Mouse (Mus musculus): ENCODE measurements around the gene Rbm24. TPM values are rescaled to one million over a fixed set of nuclear protein-coding genes. Genes with fewer than 3 reads are reported as not detected.

Gene Rbm24
- 6.9 and 9.8 TPM in 2 replicates for polyA plus RNA-seq (2012; rRNA removed)

DNA sequence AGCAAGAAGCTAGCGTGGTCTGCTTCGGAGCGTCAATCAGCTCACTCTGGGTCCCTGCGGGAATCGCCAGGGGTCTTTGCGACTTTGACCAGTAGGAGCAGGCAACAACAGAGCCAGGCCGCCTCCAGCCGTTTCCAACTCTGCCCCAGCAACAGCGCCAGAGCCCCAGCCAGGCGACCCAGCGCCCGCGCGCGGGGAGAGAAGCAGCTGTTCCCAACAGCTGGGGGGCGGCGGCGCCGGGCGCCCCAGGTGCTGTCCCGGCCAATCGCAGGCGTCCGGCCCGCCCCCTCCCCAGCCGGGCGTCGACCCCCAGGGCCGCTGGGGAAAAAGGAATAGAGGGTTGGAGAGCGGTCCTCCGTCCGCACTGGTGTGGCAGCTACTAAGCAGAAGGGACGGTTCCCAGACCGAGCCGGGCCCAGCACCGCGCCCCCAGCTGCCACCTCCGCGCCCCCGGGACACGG lies at the start of gene Rbm24:
Gene Rbm24, plus strand, starts transcription at position 294 of the 461 bp plus-strand sequence.
- 1% methylated on average over 41 of the region's 41 CpGs for WGBS
- DNase-seq (ENCODE audit: low read depth, low spot score) = no peak

DNA sequence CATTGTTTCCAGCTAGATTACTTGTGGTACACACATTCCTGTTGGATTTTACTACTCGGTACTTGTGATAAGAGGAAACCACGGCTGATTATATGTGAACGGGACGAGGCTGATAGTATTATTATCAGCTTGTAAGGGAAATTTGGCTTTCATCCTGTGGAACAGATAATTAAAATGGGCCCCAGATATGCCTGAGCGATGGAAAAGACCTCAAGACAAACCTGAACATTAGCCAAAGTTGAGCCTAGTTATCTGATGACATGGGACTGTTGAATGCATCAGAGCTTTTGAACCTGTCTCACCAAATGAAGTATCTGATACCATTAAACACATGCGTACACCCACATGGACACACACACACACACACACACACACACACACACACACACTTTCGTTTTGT lies 45.4 kb upstream of the Rbm24 start:
- no peak for DNase-seq (ENCODE audit: low read depth, low spot score)
- 67% methylated on average over 7 of the region's 7 CpGs for WGBS

DNA sequence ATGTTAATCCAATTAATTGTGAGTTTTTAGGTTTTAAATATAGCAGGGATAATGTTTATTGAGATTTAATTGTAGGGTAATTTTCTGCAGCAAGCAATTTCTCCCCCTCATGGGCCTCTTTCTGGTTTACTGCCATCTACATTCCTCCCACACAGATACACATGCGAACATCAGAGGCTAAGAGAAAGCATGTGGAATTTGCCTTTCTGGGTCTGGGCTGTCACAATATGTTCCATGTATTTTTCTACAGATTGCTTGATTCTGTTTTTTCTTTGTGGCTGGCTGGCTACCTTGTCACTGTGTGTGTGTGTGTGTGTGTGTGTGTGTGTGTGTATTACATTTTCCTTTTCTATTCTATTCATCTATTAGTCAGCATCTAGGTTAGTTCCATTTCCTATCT lies 42.9 kb upstream of the Rbm24 start:
- WGBS = 81% methylated on average over 1 of the region's 1 CpGs
- no peak for DNase-seq (ENCODE audit: low read depth, low spot score)

DNA sequence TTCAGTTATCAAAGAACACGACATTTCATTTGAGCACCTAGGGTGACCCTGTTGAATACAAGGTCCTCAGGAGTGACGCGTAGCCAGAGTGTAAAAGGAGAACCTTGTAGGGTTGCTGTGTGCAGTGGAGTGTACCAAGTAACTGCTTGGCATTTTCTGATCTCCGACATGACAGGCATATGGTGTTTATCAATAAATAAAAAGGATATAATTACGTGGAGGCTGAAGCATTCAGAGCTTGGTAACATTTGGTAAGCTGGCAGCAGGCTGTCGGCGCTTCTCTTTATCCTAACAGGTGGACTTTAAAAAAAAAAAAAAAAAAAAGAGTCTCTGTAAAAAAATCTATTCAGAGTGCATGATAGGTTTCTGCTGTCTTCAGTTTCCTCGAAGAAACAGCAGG lies 30.8 kb upstream of the Rbm24 start:
- DNase-seq (ENCODE audit: low read depth, low spot score) = no peak
- WGBS = 88% methylated on average over 8 of the region's 8 CpGs

DNA sequence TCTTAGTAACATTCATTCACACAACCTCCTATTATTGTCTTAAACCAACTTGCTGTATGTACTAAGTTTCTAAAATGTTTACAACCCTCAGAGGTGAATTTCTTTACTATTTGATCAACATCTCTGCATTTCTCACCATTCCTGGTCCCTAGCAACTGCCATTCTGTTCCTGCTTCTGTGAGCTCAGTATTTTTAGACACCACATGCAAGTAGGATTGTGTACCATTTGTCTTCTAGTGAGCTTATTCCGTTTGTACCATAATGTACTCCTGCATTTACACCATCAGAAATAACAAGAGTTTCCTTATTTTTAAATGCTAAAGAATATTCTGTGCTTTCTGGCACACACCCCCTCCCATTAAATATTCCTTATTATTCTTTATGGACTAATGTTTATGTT lies 26.6 kb upstream of the Rbm24 start:
- no peak for DNase-seq (ENCODE audit: low read depth, low spot score)
- 88% methylated on average over 1 of the region's 1 CpGs for WGBS

DNA sequence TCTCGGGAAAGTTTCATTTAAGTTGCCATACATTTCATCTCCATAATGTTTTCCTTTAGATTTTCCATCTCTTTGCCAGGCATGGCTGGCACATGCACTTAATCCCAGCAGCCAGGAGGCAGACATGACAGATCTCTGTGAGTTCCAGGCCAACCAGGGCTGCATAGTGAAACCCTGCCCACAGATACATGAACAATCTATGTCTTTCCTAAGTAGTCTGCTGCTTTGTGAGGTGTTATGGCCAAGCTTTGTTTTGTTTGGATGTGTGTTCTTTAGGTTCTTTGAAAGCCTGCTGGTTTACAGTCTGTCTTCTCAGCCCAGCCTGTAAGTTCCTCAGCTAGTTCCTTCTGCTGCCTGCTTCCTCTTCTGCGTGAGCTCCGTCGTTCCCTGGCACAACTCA lies 25.3 kb upstream of the Rbm24 start:
- 67% methylated on average over 4 of the region's 4 CpGs for WGBS
- DNase-seq (ENCODE audit: low read depth, low spot score) = no peak

DNA sequence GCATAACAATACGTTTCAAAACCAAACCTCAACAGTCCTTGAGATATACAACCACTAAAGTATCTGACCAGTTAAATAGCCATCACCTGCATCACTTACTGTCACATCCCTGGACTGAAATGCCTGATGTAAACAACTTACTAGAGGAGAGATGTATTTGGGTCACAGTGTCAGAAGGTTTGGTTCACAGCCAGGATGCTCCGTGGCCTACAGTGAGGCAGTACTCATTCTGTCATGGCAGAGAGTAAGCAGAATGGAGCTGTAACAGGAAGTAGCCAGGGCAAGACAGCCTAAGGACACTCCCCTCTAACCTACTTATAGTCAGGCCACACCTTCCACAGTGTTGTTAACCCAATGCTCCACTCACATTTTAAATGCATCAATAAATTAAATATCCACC lies 24.3 kb upstream of the Rbm24 start:
- 41% methylated on average over 2 of the region's 2 CpGs for WGBS
- DNase-seq (ENCODE audit: low read depth, low spot score) = no peak

DNA sequence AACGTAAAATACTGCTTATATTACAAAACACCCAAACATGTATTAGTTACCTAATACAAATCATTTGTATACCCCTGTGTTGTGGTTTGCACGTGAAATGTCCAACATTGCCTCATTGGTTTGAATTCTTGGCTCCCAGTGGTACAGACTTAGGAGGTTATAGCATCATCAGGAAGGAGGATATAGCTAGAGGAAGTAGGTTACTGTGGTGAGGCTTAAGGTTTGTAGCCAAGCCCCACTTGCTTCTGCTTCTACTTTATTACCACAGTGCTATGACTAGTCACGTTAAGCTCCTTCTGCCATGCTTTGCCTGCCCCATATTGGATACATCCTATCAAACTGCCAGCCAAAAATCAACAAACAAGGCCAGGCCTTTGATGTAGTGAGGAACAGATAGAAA lies 21.0 kb upstream of the Rbm24 start:
- 58% methylated on average over 3 of the region's 3 CpGs for WGBS

DNA sequence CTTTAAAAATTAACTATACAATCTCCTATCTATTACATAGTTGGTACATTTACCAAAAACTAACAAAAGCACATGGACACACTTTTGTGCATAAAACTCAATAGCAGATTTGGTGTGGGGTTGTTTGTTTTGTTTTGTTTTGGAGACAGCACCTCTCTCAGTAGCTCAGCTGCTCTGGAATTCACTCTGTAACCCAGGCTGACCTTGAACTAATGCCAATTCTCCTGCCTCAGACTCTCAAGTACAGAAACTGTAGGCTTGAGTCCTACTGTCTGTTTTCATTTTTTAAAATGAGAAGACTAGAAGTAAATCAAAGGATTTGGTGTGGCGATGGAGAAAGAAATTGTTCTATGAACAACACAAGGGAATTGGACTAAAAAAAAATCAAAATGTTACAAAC lies 11.1 kb upstream of the Rbm24 start:
- WGBS = 81% methylated on average over 1 of the region's 1 CpGs
- no peak for DNase-seq (ENCODE audit: low read depth, low spot score)

More for the DNA sequence above, 21.0 kb upstream of the Rbm24 start:
- no peak for DNase-seq (ENCODE audit: low read depth, low spot score)

DNA sequence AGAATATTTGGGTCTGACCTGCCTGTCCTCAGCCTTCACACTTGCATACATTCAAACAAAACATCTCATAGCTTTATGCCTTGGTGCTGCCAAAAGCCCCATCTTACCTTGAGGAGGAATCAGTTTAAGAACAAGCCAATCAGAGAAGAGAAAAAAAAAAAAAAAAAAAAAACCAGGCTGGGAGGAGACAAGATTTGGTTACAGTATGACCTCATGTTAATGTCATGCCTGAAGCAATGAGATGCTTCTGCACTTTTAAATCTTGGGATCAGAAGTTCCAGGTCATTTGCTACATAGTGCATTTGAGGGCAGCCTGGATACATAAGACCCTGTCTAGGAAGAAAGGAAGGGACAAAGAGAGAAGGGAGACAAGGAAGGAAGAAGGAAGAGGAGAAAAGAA lies 6.0 kb upstream of the Rbm24 start:
- no peak for DNase-seq (ENCODE audit: low read depth, low spot score)

DNA sequence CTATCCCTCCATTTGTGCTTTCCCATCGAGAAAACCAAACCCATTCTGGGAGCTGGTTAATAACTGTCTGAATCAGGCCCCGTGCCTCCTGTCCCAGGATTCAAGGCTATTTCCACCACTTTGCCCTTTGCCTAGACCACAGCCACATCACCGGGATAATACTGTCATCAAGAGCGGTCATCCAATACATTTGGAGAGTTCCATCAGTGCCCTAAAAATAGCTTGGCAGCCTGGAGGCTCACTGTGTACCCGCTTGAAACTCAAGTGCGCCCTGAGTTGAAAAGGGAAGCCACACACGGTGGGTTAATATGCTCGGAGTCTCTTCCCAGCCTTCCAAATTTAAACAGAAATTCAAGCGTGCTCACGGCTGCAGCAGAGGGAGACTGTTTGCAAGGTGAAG lies 4.6 kb upstream of the Rbm24 start:
- WGBS = 60% methylated on average over 10 of the region's 10 CpGs
- no peak for DNase-seq (ENCODE audit: low read depth, low spot score)

DNA sequence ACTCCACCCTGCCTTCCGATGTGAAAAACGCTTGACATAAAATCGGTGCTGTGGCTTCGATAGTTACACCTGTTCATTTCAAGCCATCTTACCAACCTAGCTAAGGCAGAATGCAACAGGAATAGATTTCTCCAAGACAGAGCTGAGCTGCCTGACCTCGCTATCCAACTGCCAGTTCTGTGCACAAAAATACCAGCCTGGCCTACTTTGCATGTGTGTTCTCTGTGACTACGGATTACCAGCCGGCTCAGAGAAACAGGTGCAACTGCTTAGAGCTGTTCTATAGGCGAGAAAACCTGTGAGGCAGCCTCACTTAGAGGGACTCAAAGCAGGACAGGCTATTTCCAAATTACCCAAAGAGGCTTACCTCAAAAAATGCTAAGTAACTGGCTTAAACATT lies 4.2 kb upstream of the Rbm24 start:
- no peak for DNase-seq (ENCODE audit: low read depth, low spot score)
- 75% methylated on average over 8 of the region's 8 CpGs for WGBS

DNA sequence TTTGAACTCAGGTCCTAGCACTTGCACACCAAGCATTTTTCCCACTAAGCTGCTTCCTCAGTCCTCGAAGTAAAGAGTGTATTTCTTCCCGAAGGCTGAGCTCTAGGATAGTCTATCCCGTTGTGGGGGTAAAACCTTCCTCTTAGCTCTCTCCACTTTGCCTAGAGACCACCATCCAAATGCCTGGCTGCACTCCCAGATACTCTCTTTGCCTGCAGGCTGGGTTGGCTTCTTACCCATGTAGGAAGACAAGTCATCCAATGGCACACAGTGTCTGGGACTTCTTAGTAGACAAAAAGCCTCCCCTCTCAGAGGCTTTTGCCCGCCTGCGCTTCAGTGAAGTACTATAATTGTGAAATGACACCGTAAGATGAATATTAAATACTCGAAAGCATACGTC lies 2.2 kb upstream of the Rbm24 start:
- 90% methylated on average over 8 of the region's 8 CpGs for WGBS

DNA sequence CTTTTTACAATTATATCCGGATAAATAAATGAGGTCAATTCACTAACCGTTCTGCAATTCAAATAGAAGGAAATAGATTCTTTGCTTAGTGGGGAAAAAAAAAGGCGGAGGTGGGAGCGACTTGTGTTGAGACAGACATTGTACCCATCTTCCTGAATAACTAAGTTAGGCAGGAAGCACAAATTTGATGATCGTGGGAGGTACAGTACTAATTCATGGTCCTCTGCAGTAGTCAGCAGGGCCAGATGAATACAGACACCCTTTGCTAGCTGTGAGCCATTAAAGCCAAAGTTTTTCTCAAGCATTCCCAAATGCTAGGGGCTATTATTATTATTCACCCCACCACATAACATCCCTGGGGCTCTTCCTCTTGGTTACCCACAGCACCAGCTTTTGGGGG lies 640 bp upstream of the Rbm24 start:
- 66% methylated on average over 5 of the region's 5 CpGs for WGBS
- no peak for DNase-seq (ENCODE audit: low read depth, low spot score)

More for the DNA sequence above, 2.2 kb upstream of the Rbm24 start:
- no peak for DNase-seq (ENCODE audit: low read depth, low spot score)

DNA sequence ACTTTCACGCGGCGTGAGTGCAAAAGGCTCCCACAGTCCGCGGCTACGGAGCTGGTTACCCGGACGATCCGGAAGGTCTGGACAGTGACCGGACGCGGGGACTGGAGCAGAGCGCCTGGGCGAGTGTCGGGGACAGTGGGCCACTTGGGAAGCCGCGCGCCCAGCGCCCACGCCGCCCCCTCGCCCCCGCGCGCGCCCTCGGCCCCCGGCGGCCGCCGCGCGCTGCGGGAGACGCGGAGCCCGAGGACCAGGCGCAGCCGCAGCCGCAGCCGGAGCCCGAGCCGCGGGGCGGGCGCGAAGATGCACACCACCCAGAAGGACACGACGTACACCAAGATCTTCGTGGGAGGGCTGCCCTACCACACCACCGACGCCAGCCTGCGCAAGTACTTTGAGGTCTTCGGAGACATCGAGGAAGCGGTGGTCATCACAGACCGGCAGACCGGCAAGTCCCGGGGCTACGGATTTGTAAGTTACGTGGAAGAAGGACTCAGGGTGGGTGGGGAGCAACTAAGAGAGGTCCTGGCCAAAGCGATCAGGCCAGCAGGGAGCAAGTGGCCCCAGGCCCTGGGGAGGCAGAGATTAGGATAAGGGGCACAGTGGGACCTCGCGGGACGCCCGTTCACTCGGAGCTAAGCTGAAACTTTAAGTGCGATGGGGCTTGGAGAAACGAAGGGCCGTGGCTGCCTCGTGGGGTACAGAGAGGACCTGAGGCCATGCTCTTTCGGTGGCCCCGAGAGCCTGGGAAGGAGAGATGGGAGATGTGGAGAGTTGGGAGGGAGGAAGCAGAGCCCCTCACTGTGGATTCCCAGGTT lies 704 bp downstream of the Rbm24 start:
- 2% methylated on average over 73 of the region's 73 CpGs for WGBS
- DNase-seq (ENCODE audit: low read depth, low spot score) = no peak

DNA sequence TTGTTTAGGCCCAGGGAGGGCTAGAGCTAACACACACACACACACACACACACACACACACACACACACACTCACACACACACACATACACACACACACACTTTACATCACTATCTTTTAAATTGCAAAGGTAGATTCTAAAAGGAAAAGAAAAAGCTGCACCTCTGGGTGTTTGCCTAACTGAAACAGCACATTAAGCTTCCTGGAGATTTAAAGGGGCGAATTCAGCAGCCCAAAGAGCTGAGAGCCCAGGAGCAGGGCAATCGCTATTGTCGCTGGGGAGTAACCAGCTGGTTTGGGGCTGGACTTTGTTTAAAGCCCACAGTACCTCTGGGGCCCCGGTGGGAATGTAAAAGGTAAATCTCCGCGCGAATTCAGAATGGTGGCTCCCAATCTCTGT lies 1.4 kb downstream of the Rbm24 start:
- DNase-seq (ENCODE audit: low read depth, low spot score) = no peak
- 45% methylated on average over 7 of the region's 7 CpGs for WGBS

DNA sequence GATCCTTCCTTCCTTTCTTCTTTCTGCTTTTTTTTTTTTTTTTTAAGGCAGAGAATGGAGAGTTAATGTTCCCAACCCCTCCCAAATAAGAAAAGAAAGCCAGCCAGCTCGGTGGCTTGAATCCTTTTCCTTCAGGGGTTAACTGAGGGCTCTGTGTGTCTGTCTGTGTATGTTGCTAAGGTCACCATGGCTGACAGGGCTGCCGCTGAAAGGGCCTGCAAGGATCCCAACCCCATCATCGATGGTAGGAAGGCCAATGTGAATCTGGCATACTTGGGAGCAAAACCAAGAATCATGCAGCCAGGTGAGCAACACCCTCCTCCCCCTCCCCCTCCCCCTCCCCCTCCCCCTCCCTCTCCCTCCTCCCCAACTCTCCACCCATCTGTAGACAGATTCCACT lies 1.9 kb downstream of the Rbm24 start:
- DNase-seq (ENCODE audit: low read depth, low spot score) = no peak
- 34% methylated on average over 3 of the region's 3 CpGs for WGBS

DNA sequence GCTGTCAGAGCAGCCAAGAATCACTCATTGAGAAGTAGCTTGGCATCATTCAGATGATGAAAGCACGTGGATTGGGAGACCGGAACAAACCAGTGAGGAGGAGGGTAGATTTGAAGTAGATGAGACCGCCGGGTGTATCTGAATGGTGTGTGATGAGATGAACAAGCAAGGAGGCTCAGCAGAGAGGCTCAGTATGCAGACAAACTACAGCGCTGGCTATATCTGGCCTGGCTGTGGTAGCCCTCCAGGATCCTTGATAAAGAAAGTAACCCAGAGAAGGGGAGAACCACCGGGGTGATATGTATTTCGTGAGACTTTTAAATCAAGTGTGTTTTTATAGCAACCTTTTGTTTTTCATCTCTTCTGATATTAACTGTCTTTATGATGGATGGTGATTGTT lies 5.6 kb downstream of the Rbm24 start:
- WGBS = 82% methylated on average over 7 of the region's 7 CpGs
- no peak for DNase-seq (ENCODE audit: low read depth, low spot score)

DNA sequence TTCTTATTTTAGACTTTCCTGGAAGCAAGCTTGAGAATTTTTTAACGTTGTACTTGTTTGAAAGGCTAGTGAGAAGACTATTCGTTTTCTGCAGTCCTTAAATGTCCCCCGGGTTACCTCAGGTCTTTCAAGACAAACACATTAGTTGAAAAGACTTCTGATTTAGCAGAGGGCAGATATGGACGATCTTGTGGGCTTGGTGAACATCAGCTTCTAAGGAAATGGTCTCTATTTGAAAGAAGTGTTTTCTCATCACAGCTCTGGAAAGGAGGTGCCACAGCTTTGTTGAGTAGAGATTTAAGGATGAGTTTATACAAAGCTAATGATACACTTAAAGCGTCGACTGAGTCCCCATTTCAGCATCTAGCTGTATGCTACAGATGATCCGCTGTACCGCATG lies 6.1 kb downstream of the Rbm24 start:
- no peak for DNase-seq (ENCODE audit: low read depth, low spot score)
- 77% methylated on average over 8 of the region's 8 CpGs for WGBS

DNA sequence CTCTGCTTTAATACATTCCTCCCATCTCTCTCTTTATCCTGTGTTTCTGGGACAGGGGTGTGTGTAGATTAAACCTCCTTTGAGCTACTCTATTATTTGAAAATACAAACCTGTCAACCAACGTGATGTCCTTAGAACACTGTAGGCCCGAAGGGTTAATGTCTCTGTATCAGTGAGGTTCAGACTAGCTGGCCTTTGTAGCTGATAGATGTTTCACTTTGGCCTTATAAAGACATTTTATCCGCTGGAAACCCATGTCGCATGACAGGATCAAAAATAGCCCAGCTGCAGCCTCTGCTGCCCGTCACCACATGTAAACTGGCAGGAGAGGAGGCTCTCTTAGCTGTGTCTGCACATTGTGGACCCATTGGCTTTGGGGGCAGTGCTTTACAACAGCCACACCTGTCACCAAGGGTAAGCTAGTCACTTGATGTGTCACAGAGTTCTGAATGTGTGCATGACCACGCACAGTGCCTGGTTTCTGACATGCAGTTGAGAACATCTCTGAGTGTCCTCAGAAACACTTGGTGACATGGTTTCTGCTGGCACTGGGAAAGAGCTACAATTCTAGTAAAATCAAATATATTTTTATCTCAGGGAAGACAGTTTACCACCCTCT lies 8.5 kb downstream of the Rbm24 start:
- DNase-seq (ENCODE audit: low read depth, low spot score) = no peak
- 82% methylated on average over 6 of the region's 6 CpGs for WGBS

DNA sequence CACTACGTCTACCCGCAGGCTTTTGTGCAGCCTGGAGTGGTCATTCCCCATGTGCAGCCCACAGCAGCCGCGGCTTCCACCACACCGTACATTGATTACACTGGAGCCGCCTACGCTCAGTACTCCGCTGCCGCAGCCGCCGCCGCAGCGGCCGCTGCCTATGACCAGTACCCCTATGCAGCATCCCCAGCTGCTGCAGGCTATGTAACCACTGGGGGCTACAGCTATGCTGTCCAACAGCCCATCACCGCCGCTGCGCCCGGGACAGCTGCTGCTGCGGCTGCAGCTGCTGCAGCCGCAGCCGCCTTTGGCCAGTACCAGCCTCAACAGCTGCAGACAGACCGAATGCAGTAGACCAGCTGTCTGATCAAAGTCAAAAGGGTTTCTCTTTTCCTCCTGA lies 10.7 kb downstream of the Rbm24 start:
- DNase-seq (ENCODE audit: low read depth, low spot score) = no peak
- 57% methylated on average over 22 of the region's 22 CpGs for WGBS

All from large intestine, adult 2 months (tissue).